ENCODE assay signal across 17 mouse cellular contexts in the genomic region with DNA sequence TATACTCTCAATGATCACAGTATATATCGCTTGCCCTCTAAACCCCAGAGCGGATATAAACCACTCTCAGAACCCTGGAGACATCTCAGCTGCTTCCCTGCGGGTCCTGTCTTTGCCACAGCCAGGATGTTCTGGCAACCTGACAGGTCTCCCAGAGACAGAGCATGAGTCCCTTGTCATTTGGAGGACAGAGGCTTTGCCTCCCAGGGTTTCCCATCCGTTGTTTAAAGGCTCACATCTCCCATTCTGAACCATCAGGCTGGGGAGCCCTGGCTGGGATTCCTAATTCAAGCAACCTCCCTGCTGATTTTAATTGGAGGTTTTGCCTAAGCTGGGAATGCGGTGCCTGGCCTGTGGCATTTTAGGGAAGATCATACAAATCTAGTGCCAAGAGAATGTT.
DNase-seq lines count a peak whose midpoint lies in the region; ATAC-seq and TF ChIP-seq lines count a peak whose summit lies in the region.
"Had no signal": no experiment of that assay in that cellular context is flagged by ENCODE, and none has a peak within 500 bp of the region (broad histone marks: within the 10 kb centered on the region; RNA-seq: fewer than 3 reads in every experiment).

No protein-coding gene starts in this region.

- intact Hi-C loops in left cerebral cortex, postnatal 4 days (cut with DNase I) = no loop called here
- intact Hi-C loops in left cerebral cortex, postnatal 36 days (cut with DNase I) = loop anchor here (10.0 kb wide), 1 partner anchor 177 kb away; no protein-coding TSS in a partner anchor

- peaks cover 18% of the 10 kb centered on the region for H3K4me1 ChIP-seq in cerebellum, adult 2 months (ENCODE audit: control insufficient read depth, insufficient read depth, low read length)
- H3K4me1 ChIP-seq in forebrain, embryonic 16.5 days (replicated peaks; ENCODE audit: control insufficient read depth, insufficient read depth, low read length) = peaks cover 12% of the 10 kb centered on the region
- H3K4me1 ChIP-seq in stomach, postnatal 0 days (replicated peaks; ENCODE audit: control insufficient read depth, insufficient read depth) = no peaks in the 10 kb centered on the region
- H3K4me1 ChIP-seq: liver, embryonic 15.5 days had no signal

- no peak for TF ChIP-seq POLR2A in cerebellum, adult 2 months (IDR thresholded peaks at IDR 0.05; ENCODE audit: borderline replicate concordance, insufficient read depth, low read length)

- H3K27ac ChIP-seq in cerebellum, adult 2 months (ENCODE audit: insufficient read depth, low read length) = peak overlapping the region; percentile 66
- H3K27ac ChIP-seq in forebrain, embryonic 16.5 days (ENCODE audit: low read length) = peak overlapping the region; percentile 24; the same call in 1 of the 2 replicates
- no peak overlapping the region for H3K27ac ChIP-seq in stomach, postnatal 0 days (replicated peaks)
- H3K27ac ChIP-seq: liver, embryonic 15.5 days had no signal

- 6% methylated on average over 5 of the region's 5 CpGs for WGBS in cerebellum, adult 2 months
- WGBS in forebrain, embryonic 16.5 days = 24% methylated on average over 5 of the region's 5 CpGs
- WGBS in stomach, postnatal 0 days = 64% methylated on average over 5 of the region's 5 CpGs

- H3K4me3 ChIP-seq in cerebellum, adult 2 months (replicated peaks; ENCODE audit: insufficient read depth, low read depth, low read length) = no peak overlapping the region
- no peak overlapping the region for H3K4me3 ChIP-seq in forebrain, embryonic 16.5 days (replicated peaks; ENCODE audit: low read length)
- H3K4me3 ChIP-seq in stomach, postnatal 0 days (ENCODE audit: low read depth, low read length) = no peak overlapping the region
- H3K4me3 ChIP-seq: liver, embryonic 15.5 days had no signal

- no peaks in the 10 kb centered on the region for H3K9me3 ChIP-seq in forebrain, embryonic 16.5 days (ENCODE audit: control insufficient read depth, low read length)
- H3K9me3 ChIP-seq in stomach, postnatal 0 days (ENCODE audit: control insufficient read depth, low read length) = no peaks in the 10 kb centered on the region
- H3K9me3 ChIP-seq: liver, embryonic 15.5 days had no signal

- peak; percentile 47 for DNase-seq in left cerebral cortex, postnatal 4 days
- DNase-seq in left cerebral cortex, postnatal 36 days (ENCODE audit: low spot score in 2 of 2) = no peak
- DNase-seq in cerebellum, adult 2 months = peak; percentile 86 to 91
- DNase-seq in stomach, postnatal 0 days (ENCODE audit: low spot score) = no peak
- DNase-seq in adrenal gland, postnatal 14 days = no peak
- no peak for DNase-seq in thymus, postnatal 14 days
- DNase-seq: adrenal gland, postnatal 36 days; embryo, embryonic 11 days; heart, adult 11 months; heart, postnatal 36 days; kidney, postnatal 36 days; spleen, adult 18-20 months; thymus, adult 2 months had no signal

- ATAC-seq in cerebellum, adult (ENCODE audit: insufficient number of reproducible peaks, low FRiP score, low TSS enrichment) = peak; percentile 91
- ATAC-seq in forebrain, embryonic 16.5 days = peak; percentile 55
- no peak for ATAC-seq in stomach, postnatal 0 days (ENCODE audit: low FRiP score, low TSS enrichment)
- ATAC-seq: intestine, postnatal 0 days had no signal

- H3K27me3 ChIP-seq in cerebellum, adult 2 months (ENCODE audit: control insufficient read depth, insufficient read depth, low read length) = no peaks in the 10 kb centered on the region
- no peaks in the 10 kb centered on the region for H3K27me3 ChIP-seq in forebrain, embryonic 16.5 days (replicated peaks; ENCODE audit: control insufficient read depth, insufficient read depth, low read length)
- H3K27me3 ChIP-seq in stomach, postnatal 0 days (ENCODE audit: control insufficient read depth, insufficient read depth, low read length) = no peaks in the 10 kb centered on the region
- H3K27me3 ChIP-seq: liver, embryonic 15.5 days had no signal

- TF ChIP-seq CTCF in cerebellum, adult 2 months (IDR thresholded peaks at IDR 0.05; ENCODE audit: borderline replicate concordance, insufficient read depth, low read depth, low read length) = no peak
- TF ChIP-seq CTCF in stomach, postnatal 0 days (IDR thresholded peaks at IDR 0.05; ENCODE audit: low read depth) = no peak

- no peak overlapping the region for H3K9ac ChIP-seq in forebrain, embryonic 16.5 days (replicated peaks; ENCODE audit: low read depth, low read length)
- no peak overlapping the region for H3K9ac ChIP-seq in stomach, postnatal 0 days (ENCODE audit: low read length)
- H3K9ac ChIP-seq: liver, embryonic 15.5 days had no signal

- no peak for TF ChIP-seq EP300 in stomach, postnatal 0 days (optimal IDR thresholded peaks at IDR 0.05)

- no peaks in the 10 kb centered on the region for H3K36me3 ChIP-seq in forebrain, embryonic 16.5 days (ENCODE audit: control insufficient read depth, insufficient read depth)
- H3K36me3 ChIP-seq in stomach, postnatal 0 days (ENCODE audit: control insufficient read depth, insufficient read depth, low read length) = no peaks in the 10 kb centered on the region
- H3K36me3 ChIP-seq: liver, embryonic 15.5 days had no signal

- no peak overlapping the region for H3K4me2 ChIP-seq in forebrain, embryonic 16.5 days (ENCODE audit: low read length)
- no peak overlapping the region for H3K4me2 ChIP-seq in stomach, postnatal 0 days (replicated peaks; ENCODE audit: low read depth)
- H3K4me2 ChIP-seq: liver, embryonic 15.5 days had no signal

Comparison
In these comparisons a context has a peak if more than half of its experiments do, and no peak if none do; other contexts are left out.
1. DNase-seq: peak in left cerebral cortex, postnatal 4 days (single experiment) and cerebellum, adult 2 months (2 of 2); none in left cerebral cortex, postnatal 36 days (0 of 2), stomach, postnatal 0 days (single experiment), adrenal gland, postnatal 14 days (single experiment) and thymus, postnatal 14 days (single experiment).